Mouse (Mus musculus) limb, embryonic 14.5 days (tissue): ENCODE results near the gene Eef2k. TPM values are rescaled to one million over a fixed set of nuclear protein-coding genes. Genes with fewer than 3 reads are reported as not detected.
A peak's percentile ranks its signal among the peaks of the same experiment; 100 is the strongest.
"Not testable (repeated sequence)": the region's sequence is repeated elsewhere in the genome, so short reads cannot be mapped to it uniquely, and the experiment has no call there.

ENCODE experiments used
- ATAC-seq: fragments of 200-750 bp; cut with Nextera tagmentation; 2 replicates; pipeline ENCODE4 v1.8.0; 2017; ENCODE audit warnings: low read depth, moderate number of reproducible peaks, moderate TSS enrichment; ENCODE audit not compliant: low FRiP score
- DNase-seq: peaks from one replicate; pipeline ENCODE4 v3.0.0-alpha.2; 2015; ENCODE audit warnings: low spot score
- H3K27ac ChIP-seq: fragments of 300-500 bp; sonication (generic); replicated peaks from 2 replicates; pipeline ENCODE4 v1.5.1; 2014; ENCODE audit warnings: low read depth, mild to moderate bottlenecking, low read length, moderate library complexity, mixed read lengths
- H3K27me3 ChIP-seq: fragments of 300-500 bp; sonication (generic); 2 replicates; pipeline ENCODE4 v1.6.1; 2014; ENCODE audit warnings: low read length, mixed read lengths; ENCODE audit not compliant: control insufficient read depth, insufficient read depth
- H3K36me3 ChIP-seq: fragments of 300-500 bp; sonication (generic); 2 replicates; pipeline ENCODE4 v1.6.1; 2014; ENCODE audit warnings: mild to moderate bottlenecking, low read length, moderate library complexity, mixed read lengths; ENCODE audit not compliant: control insufficient read depth, insufficient read depth
- H3K4me1 ChIP-seq: fragments of 300-500 bp; sonication (generic); 2 replicates; pipeline ENCODE4 v1.6.1; 2014; ENCODE audit warnings: antibody characterized with exemption, low read length, mixed read lengths; ENCODE audit not compliant: control insufficient read depth, insufficient read depth
- H3K4me2 ChIP-seq: fragments of 300-500 bp; sonication (generic); replicated peaks from 2 replicates; pipeline ENCODE4 v1.6.1; 2014; ENCODE audit warnings: low read depth, mild to moderate bottlenecking, low read length, moderate library complexity; ENCODE audit not compliant: severe bottlenecking
- H3K4me3 ChIP-seq: fragments of 300-500 bp; sonication (generic); replicated peaks from 2 replicates; pipeline ENCODE4 v1.5.1; 2014; ENCODE audit warnings: low read length
- H3K9ac ChIP-seq: fragments of 300-500 bp; sonication (generic); 2 replicates; pipeline ENCODE4 v1.6.1; 2014; ENCODE audit warnings: mild to moderate bottlenecking, low read depth, low read length, moderate library complexity; ENCODE audit not compliant: severe bottlenecking
- H3K9me3 ChIP-seq: fragments of 300-500 bp; sonication (generic); 2 replicates; pipeline ENCODE4 v1.6.1; 2016; ENCODE audit warnings: low read length; ENCODE audit not compliant: control insufficient read depth
- POLR2A ChIP-seq: fragments of 200-500 bp; IDR thresholded peaks from 2 replicates; pipeline ENCODE4 v1.8.0; 2012; ENCODE audit warnings: inconsistent platforms, mild to moderate bottlenecking, moderate library complexity, borderline replicate concordance; ENCODE audit not compliant: insufficient read depth, insufficient read length; ENCODE audit errors: extremely low read depth
- WGBS: fragments of 180-500 bp; shearing (Covaris S2); extraction: QIAGEN DNeasy Blood & Tissue Kit; methylation state at CpG from one replicate; pipeline ENCODE4 v1.1.7; 2014; 5-methylcytosine and 5-hydroxymethylcytosine counted together
- polyA plus RNA-seq, 2 experiments: library from polyadenylated mRNA; depleted of rRNA in 1 of 2; stranded (reverse) in 1 of 2; unstranded in 1 of 2; fragments of >200 nt; fragmentation: Nextera tagmentation in 1 of 2; extraction: Ambion mirVana in 1 of 2; gene quantifications; 2 replicates each; pipeline versions ENCODE4 v1.2.1 to v1.2.3; 2012 to 2014

Eef2k gene
- polyA plus RNA-seq, 2 experiments = 23.9 to 39.9 TPM

DNA sequence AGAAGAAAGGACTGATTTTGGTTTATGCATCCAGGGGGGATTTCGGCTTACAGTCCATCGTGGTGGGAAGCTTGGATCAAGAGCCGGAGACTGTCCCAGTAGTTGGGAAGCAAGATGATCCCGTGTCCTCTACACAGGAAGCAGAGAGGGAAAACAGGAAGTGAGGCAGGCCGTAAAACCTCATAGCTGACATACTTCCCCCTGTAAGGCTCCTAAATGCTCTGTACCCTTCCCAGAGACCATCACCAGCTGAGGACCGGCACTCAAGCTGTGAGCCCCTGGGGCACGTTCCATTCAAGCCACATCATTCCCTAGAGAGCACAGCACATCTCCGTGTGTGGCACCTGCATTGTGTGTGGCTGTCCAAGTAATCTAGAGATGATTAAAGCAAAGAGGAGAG is 59.1 kb downstream of the Eef2k start:
- Histone ChIP-seq H3K4me1 (no peaks in the 10 kb centered on the region), H3K9me3 (no peaks in the 10 kb centered on the region), H3K9ac (no peak overlapping the region), H3K4me3 (no peak overlapping the region), H3K36me3 (peaks cover 47% of the 10 kb centered on the region), H3K4me2 (no peak overlapping the region), H3K27ac (no peak overlapping the region), H3K27me3 (no peaks in the 10 kb centered on the region)
- DNase-seq (no peak), ATAC-seq (no peak)
- no peak for TF ChIP-seq POLR2A
- 40% methylated on average over 8 of the region's 8 CpGs for WGBS

DNA sequence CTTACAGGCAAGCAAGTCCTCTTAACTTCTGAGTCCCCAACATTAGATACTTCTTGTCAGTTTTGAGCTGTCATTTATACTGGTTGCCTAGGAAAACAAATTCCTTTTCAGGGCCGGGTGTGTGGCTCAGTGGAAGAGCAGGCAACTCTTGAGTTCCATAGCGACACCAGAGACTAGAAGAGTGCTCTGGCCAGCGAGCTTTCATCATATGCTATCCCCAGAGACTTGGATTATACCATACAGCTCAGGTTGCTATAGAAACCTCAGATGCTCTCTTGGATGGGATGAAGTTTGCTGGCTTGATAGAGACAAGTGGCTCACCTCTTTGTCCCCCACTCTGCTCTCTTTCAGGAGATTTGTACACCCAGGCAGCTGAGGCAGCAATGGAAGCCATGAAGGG is 60.3 kb downstream of the Eef2k start:
- Histone ChIP-seq H3K4me2 (no peak overlapping the region), H3K9me3 (no peaks in the 10 kb centered on the region), H3K36me3 (peaks cover 39% of the 10 kb centered on the region), H3K4me1 (no peaks in the 10 kb centered on the region), H3K27ac (no peak overlapping the region), H3K27me3 (no peaks in the 10 kb centered on the region), H3K4me3 (no peak overlapping the region), H3K9ac (no peak overlapping the region)
- no peak for DNase-seq
- TF ChIP-seq POLR2A = no peak
- no peak for ATAC-seq
- WGBS = 72% methylated on average over 3 of the region's 3 CpGs

DNA sequence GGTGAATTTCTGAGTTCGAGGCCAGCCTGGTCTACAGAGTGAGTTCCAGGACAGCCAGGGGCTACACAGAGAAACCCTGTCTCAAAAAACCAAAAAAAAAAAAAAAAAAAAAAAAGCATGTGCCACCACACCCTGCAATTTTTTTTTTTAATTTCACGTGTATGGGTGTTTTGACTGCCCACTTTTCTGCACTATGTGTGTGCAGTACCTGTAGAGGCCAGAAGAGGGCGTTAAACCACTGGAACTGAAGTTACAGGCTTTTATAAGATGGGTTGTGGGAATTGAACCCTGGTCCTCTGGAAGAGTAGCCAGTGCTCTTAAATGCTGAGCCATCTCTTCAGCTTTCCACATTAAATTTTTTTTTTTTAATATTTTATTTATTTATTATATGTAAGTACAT is 67.5 kb downstream of the Eef2k start:
- not testable (repeated sequence) for DNase-seq, H3K36me3 ChIP-seq, H3K9ac ChIP-seq, H3K9me3 ChIP-seq, H3K4me2 ChIP-seq, H3K27ac ChIP-seq, H3K27me3 ChIP-seq, H3K4me3 ChIP-seq, ATAC-seq, H3K4me1 ChIP-seq
- WGBS = 72% methylated on average over 3 of the region's 3 CpGs

DNA sequence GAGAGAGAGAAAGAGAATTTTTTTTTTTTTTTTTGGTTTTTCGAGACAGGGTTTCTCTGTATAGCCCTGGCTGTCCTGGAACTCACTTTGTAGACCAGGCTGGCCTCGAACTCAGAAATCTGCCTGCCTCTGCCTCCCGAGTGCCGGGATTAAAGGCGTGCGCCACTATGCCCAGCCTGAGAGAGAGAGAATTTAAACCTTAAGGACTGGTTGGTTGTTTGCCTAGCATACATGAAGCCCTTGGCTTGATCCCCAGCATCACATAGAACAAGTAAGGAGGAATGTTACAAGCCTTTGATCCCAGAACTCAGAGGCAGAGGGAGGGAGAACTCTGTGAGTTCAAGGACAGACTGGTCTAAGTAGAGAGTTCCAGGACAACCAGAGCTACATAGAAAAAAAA is 68.6 kb downstream of the Eef2k start:
- DNase-seq, H3K27ac ChIP-seq, H3K4me2 ChIP-seq, H3K9ac ChIP-seq, H3K4me1 ChIP-seq, H3K9me3 ChIP-seq, H3K27me3 ChIP-seq, H3K4me3 ChIP-seq, ATAC-seq, H3K36me3 ChIP-seq: not testable (repeated sequence)
- whole genome bisulfite sequencing = 90% methylated on average over 5 of the region's 6 CpGs

DNA sequence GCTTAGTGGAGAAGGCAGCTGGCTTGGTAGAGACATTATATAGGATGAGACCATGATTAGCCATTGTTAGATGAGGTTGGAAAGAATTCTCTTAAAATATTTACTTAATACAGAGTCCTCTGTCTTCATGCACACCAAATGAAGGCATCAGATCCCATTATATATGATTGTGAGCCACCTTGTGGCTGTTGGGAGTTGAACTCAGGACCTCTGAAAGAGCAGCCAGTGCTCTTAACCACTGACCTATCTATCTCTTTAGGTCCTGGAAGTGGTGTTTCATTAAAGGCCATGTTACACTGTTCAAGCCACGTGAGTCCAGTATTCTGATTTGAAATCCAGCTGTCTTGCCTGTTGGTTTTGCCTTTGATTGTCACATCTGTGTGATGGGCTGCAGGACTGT is 70.7 kb downstream of the Eef2k start:
- H3K4me2 ChIP-seq = no peak overlapping the region
- no peaks in the 10 kb centered on the region for H3K9me3 ChIP-seq
- ATAC-seq = no peak
- no peak overlapping the region for H3K4me3 ChIP-seq
- DNase-seq = no peak
- H3K9ac ChIP-seq = no peak overlapping the region
- H3K27ac ChIP-seq = no peak overlapping the region
- H3K36me3 ChIP-seq = no peaks in the 10 kb centered on the region
- WGBS = 32% methylated on average over 1 of the region's 1 CpGs
- no peaks in the 10 kb centered on the region for H3K27me3 ChIP-seq
- no peak for TF ChIP-seq POLR2A
- no peaks in the 10 kb centered on the region for H3K4me1 ChIP-seq

DNA sequence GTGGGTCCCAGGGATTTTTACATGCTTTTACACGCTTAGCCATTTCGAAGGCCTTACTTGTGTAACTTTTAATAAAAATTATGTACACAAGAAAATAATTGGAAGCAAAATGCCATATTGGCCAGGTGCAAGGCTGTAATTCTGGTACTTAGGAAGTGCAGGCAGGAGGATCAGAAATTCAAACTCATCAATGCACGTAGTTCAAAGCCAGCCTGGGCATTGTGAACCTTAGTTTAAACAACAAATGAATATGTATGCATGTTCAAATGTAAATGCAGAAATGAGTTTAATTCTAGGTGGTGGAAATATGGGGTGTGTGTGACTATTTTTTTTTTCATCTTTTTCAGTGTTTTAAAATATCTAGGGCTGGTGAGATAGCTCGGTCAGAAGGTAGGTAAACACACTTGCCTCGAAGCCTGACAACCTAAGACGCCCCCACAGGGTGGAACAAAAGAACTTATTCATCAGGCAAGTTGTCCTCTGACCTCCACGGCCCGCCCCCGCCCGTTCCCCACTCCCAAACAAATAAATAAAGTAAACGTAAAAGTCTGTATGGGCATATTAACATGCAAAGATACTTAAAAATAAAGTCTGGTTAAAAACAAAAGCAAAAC is 73.7 kb downstream of the Eef2k start:
- DNase-seq = no peak

More for the DNA sequence above, 73.7 kb downstream of the Eef2k start:
- H3K36me3 ChIP-seq = no peaks in the 10 kb centered on the region
- WGBS = 30% methylated on average over 11 of the region's 11 CpGs
- no peak for ATAC-seq
- no peak overlapping the region for H3K9ac ChIP-seq
- no peaks in the 10 kb centered on the region for H3K9me3 ChIP-seq
- H3K27ac ChIP-seq = no peak overlapping the region
- H3K4me2 ChIP-seq = 0 out of 2 replicates have a peak overlapping the region, but pooled peaks have one; percentile 15
- H3K27me3 ChIP-seq = no peaks in the 10 kb centered on the region
- no peak for TF ChIP-seq POLR2A
- peaks cover 8% of the 10 kb centered on the region; the same call in 1 of the 2 replicates for H3K4me1 ChIP-seq
- H3K4me3 ChIP-seq = no peak overlapping the region
